Mouse (Mus musculus) liver, embryonic 15.5 days (tissue): ENCODE results near the gene Trim12a. TPM values are rescaled to one million over a fixed set of nuclear protein-coding genes. Genes with fewer than 3 reads are reported as not detected.
"Not testable (repeated sequence)": the region's sequence is repeated elsewhere in the genome, so short reads cannot be mapped to it uniquely, and the experiment has no call there.

Experiments used
- ATAC-seq: fragments of 200-750 bp; cut with Nextera tagmentation; 2 replicates; pipeline ENCODE4 v1.8.0; 2017; ENCODE audit warnings: moderate number of reproducible peaks, mild to moderate bottlenecking, moderate library complexity; ENCODE audit not compliant: insufficient read depth
- H3K27ac ChIP-seq: fragments of 300-500 bp; sonication (generic); replicated peaks from 2 replicates; pipeline ENCODE4 v1.5.1; 2015; ENCODE audit warnings: mild to moderate bottlenecking, inconsistent platforms
- H3K27me3 ChIP-seq: fragments of 300-500 bp; sonication (generic); 2 replicates; pipeline ENCODE4 v1.6.1; 2015; ENCODE audit warnings: mild to moderate bottlenecking, inconsistent platforms
- H3K36me3 ChIP-seq: fragments of 300-500 bp; sonication (generic); replicated peaks from 2 replicates; pipeline ENCODE4 v1.6.1; 2015; ENCODE audit warnings: moderate library complexity, mild to moderate bottlenecking, inconsistent platforms
- H3K4me1 ChIP-seq: fragments of 300-500 bp; sonication (generic); replicated peaks from 2 replicates; pipeline ENCODE4 v1.6.1; 2015; ENCODE audit warnings: inconsistent platforms
- H3K4me2 ChIP-seq: fragments of 300-500 bp; sonication (generic); 2 replicates; pipeline ENCODE4 v1.6.1; 2015; ENCODE audit warnings: moderate library complexity, mild to moderate bottlenecking, inconsistent platforms
- H3K4me3 ChIP-seq: fragments of 300-500 bp; sonication (generic); replicated peaks from 2 replicates; pipeline ENCODE4 v1.5.1; 2015; ENCODE audit warnings: mild to moderate bottlenecking, inconsistent platforms
- H3K9ac ChIP-seq: fragments of 300-500 bp; sonication (generic); 2 replicates; pipeline ENCODE4 v1.6.1; 2015; ENCODE audit warnings: moderate library complexity, mild to moderate bottlenecking, inconsistent platforms
- H3K9me3 ChIP-seq: fragments of 300-500 bp; sonication (generic); replicated peaks from 2 replicates; pipeline ENCODE4 v1.6.1; 2016; ENCODE audit warnings: inconsistent platforms
- WGBS: fragments of 180-500 bp; shearing (Covaris S2); methylation state at CpG from one replicate; pipeline ENCODE4 v1.1.7; 2015; ENCODE audit warnings: mixed read lengths; ENCODE audit not compliant: insufficient replicate concordance; 5-methylcytosine and 5-hydroxymethylcytosine counted together
- polyA plus RNA-seq: library from polyadenylated mRNA; unstranded; fragments of >200 nt; fragmentation: Nextera tagmentation; extraction: Ambion mirVana; gene quantifications from 2 replicates; pipeline ENCODE4 v1.2.1, GENCODE M21; 2015

The Trim12a gene
- polyA plus RNA-seq, 1 experiment from 2014 or later, result 3.4 TPM

DNA sequence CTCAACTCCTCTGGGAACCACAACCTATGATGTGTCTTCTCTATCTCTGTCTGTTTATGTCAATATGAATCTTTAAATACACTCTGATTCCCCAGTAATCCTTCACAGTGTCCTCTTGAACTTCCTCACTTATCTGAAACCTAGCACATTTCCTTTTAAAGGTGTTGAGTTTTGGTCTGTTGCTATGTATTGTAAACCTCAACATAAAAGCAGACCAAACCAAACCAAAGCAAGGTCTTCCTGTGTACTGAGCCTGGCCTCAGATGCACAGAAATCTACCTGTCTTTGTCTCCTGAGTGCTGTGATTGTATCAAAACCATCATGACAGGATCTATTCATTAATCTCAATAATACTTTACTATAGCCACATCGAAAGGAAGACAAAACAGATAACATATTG is 24.6 kb downstream of the Trim12a start:
- H3K9me3 ChIP-seq, result no peaks in the 10 kb centered on the region
- H3K27me3 ChIP-seq, result no peaks in the 10 kb centered on the region
- H3K4me2 ChIP-seq, result no peak overlapping the region
- H3K36me3 ChIP-seq, result no peaks in the 10 kb centered on the region
- WGBS, result 71% methylated on average over 1 of the region's 1 CpGs
- no peak overlapping the region for H3K4me3 ChIP-seq
- H3K4me1 ChIP-seq, result no peaks in the 10 kb centered on the region
- no peak overlapping the region for H3K27ac ChIP-seq
- ATAC-seq, result no peak
- H3K9ac ChIP-seq, result no peak overlapping the region

DNA sequence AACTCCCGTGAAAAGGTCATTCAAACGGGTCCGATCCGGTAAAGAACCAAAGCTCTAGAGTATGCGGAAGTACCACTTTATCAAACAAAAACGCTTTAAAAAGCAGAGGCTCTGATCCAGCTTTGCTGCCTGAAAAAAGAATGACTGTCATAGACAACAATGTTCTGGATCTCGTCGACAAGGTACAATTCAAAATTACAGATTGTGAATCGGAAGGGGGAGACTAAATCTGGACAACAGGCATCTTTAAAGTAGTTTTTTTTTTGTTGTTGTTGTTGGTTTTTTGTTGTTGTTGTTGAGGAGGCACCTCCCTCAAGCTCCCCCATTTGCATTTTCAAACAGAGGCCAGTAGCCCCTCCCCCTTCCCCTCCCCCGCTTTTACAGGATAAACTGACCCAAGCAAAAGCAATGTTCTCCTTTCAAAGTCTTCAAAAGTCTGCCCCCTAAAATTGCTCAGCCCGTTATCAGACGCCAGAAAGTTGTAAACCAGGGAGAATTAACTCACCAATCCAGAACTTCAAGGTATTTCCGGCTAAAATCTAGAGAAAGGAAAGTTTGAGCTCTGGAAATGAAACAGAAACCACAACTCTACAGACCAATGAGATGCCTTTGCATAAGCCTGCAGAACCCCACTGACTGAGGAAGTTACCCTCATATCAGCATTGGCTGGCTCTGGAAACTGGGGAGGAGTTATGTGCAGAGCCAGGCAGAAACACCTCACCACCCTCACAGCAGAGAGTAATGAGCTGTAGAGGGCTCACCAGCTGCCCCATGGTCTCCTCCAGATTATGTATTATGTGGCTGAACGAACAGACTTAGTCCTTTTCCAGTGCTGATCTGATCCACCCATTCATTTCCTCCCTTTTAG is 27.5 kb downstream of the Trim12a start, which contains the start of gene Trim5:
TSS of gene Trim5 (minus strand) at position 519 of the 868 bp plus-strand sequence.
- H3K27me3 ChIP-seq, H3K9me3 ChIP-seq, H3K27ac ChIP-seq, H3K36me3 ChIP-seq, H3K9ac ChIP-seq, H3K4me1 ChIP-seq: not testable (repeated sequence)
- peak; percentile 92 for ATAC-seq
- Histone ChIP-seq H3K4me2 (peak within 1 kb of the TSS; percentile 50), H3K4me3 (peak within 1 kb of the TSS; percentile 43)
- WGBS, result 30% methylated on average over 14 of the region's 14 CpGs

DNA sequence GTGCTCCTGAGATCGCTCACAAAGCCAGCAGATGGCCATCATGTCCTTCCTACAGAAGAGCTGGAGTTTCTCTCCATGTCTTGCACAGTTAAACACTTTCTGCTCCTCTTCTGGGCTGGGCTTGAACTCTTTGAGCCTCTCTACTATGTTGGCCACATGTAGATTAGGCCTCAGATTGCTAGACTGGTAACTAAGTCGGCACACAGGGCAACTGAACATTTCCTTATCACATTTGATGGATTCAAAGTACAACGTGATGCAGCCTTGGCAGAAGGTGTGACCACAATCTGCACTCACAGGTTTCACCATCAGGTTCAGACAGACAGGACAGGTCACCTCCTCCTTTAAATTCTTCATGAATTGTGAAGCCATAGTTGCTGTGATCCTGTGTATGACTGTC is 35.9 kb downstream of the Trim12a start:
- not testable (repeated sequence) for H3K27me3 ChIP-seq, H3K4me1 ChIP-seq, H3K36me3 ChIP-seq, H3K9ac ChIP-seq, H3K4me2 ChIP-seq, H3K4me3 ChIP-seq, ATAC-seq, H3K27ac ChIP-seq, H3K9me3 ChIP-seq
- 50% methylated on average over 3 of the region's 3 CpGs for WGBS

DNA sequence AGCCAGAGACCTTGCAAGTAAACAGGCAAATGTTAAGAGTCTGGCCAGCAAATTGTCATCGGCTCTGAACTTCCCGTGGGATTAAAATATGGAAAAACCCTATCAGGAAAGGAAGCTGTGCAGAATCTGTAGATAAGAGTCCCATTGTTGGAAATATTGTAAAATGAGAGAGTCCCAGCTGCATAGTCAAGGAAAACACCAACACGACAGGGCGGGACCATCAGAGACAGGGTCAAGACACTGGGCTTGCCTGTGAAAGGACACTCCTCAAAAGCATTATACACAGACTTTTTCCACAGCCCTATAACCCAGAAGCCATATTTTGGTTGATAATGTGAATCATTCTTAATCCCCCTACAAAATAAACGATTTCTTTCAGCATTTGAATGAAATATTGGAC is 49.9 kb downstream of the Trim12a start:
- 50% methylated on average over 4 of the region's 5 CpGs for WGBS

DNA sequence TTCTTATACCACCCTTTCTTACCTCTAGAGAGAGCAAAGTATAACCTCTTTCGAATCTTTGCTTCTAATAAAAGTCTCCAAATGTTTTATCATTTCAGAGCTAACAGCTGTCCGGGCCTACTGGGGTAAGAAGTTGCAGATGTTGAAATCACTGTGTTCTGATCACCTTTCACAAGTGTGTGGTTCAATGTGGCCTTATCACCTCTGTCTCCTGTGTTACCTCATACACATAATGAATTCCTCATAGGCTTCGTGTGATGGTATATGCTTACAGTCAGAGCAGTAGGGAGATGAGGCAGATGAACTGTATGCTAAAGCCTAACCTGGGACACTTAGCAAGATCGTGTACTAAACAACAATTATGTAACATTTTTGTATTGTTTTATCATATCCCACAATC is 54.9 kb downstream of the Trim12a start:
- H3K4me2 ChIP-seq, ATAC-seq, H3K9ac ChIP-seq, H3K4me1 ChIP-seq, H3K4me3 ChIP-seq, H3K27me3 ChIP-seq, H3K36me3 ChIP-seq, H3K9me3 ChIP-seq, H3K27ac ChIP-seq: not testable (repeated sequence)
- 68% methylated on average over 4 of the region's 4 CpGs for WGBS

More for the DNA sequence above, 49.9 kb downstream of the Trim12a start:
- H3K27me3 ChIP-seq, H3K9ac ChIP-seq, H3K36me3 ChIP-seq, ATAC-seq, H3K4me3 ChIP-seq, H3K4me1 ChIP-seq, H3K27ac ChIP-seq, H3K9me3 ChIP-seq, H3K4me2 ChIP-seq: not testable (repeated sequence)

Other genes with a start within 250 kb of the Trim12a start
- gene Olfr644, start 243.6 kb downstream of the Trim12a start, polyA plus RNA-seq, result not detected in 2 replicates
- not detected in 2 replicates for gene Olfr645, start 230.0 kb downstream of the Trim12a start, polyA plus RNA-seq
- gene Olfr646, start 210.6 kb downstream of the Trim12a start, polyA plus RNA-seq, result not detected in 2 replicates
- gene Ubqln5, start 185.6 kb downstream of the Trim12a start, polyA plus RNA-seq, result not detected in 2 replicates
- not detected in 2 replicates for gene Olfr643, start 178.1 kb downstream of the Trim12a start, polyA plus RNA-seq
- not detected in 2 replicates for gene Ubqln3, start 172.2 kb downstream of the Trim12a start, polyA plus RNA-seq
- gene Ubqlnl, start 164.9 kb downstream of the Trim12a start, polyA plus RNA-seq, result not detected in 2 replicates
- gene Olfm5, start 150.6 kb downstream of the Trim12a start, polyA plus RNA-seq, result not detected in 2 replicates
- gene Olfr648, start 132.1 kb downstream of the Trim12a start, polyA plus RNA-seq, result 0.06 and 0.08 TPM in 2 replicates
- not detected in 2 replicates for gene Olfr649, start 119.5 kb downstream of the Trim12a start, polyA plus RNA-seq
- gene Trim6, start 96.7 kb downstream of the Trim12a start, polyA plus RNA-seq, result 0.43 and 0.50 TPM in 2 replicates
- 1.6 and 1.8 TPM in 2 replicates for gene Trim34a, start 71.0 kb downstream of the Trim12a start, polyA plus RNA-seq
- gene Trim5, start 27.4 kb downstream of the Trim12a start, polyA plus RNA-seq, result 0.32 and 0.37 TPM in 2 replicates
- gene Trim34b, start 14.0 kb upstream of the Trim12a start, polyA plus RNA-seq, result 0.07 TPM in 1 of 2 replicates, not detected in the other
- gene Trim12c, start 37.9 kb upstream of the Trim12a start, polyA plus RNA-seq, result 1.1 and 1.2 TPM in 2 replicates
- 0.28 and 0.36 TPM in 2 replicates for gene Trim30b, start 54.4 kb upstream of the Trim12a start, polyA plus RNA-seq
- gene Trim30c, start 85.4 kb upstream of the Trim12a start, polyA plus RNA-seq, result 0.30 and 0.53 TPM in 2 replicates
- gene Trim30a, start 149.7 kb upstream of the Trim12a start, polyA plus RNA-seq, result 2.4 and 2.8 TPM in 2 replicates
- gene Trim30d, start 192.4 kb upstream of the Trim12a start, polyA plus RNA-seq, result 0.86 and 1.0 TPM in 2 replicates
- gene Olfr651, start 234.7 kb upstream of the Trim12a start, polyA plus RNA-seq, result not detected in 2 replicates
- gene Olfr652, start 245.4 kb upstream of the Trim12a start, polyA plus RNA-seq, result not detected in 2 replicates